Mouse (Mus musculus) kidney, adult 2 months (tissue): ENCODE results near the gene Tnpo3.

ENCODE experiments used
- CTCF ChIP-seq: fragments of 200-500 bp; conservative IDR thresholded peaks from 2 replicates; pipeline ENCODE4 v1.5.1; 2011; ENCODE audit warnings: low read depth, mild to moderate bottlenecking, control low read depth, low read length, moderate library complexity, mixed read lengths; ENCODE audit not compliant: insufficient read depth, insufficient read length
- POLR2A ChIP-seq: fragments of 200-500 bp; IDR thresholded peaks from one replicate; pipeline ENCODE4 v1.6.1; 2011; ENCODE audit warnings: low read depth, low read length, control low read depth

DNA sequence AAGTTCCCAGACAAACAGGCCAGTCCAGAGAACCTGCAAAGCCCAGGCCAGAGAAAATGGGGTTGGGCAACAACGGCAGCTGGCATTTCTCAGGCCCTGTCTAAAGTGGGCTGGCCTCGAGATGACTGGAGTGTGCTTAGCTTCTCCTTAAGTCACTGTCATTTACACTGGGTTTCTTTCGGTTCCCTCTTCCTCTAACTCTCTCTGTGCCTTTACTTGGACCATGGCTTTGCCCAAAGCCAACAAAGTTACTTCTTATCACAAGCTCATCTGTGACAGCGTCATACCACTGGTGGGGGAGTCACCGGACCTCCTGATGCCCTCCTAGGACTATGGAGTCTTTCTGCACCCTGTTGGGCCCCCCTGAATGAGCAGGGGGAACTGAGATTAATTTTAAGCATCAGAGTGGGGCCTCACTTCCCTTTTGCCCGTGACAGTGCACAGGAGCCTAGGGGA, 85.6 kb downstream of the Tnpo3 start:
- TF ChIP-seq POLR2A (no peak), CTCF (no peak)
